Mouse (Mus musculus): ENCODE data around the gene Sec14l5.

GRCm38 (mm10) chr16:5184956-5185355, 38.0 kb downstream of the Sec14l5 start:
- TF ChIP-seq CTCF (IDR thresholded peaks at IDR 0.05; ENCODE audit: borderline replicate concordance, insufficient read depth, low read depth, low read length), result no peak
- no peak for TF ChIP-seq POLR2A (IDR thresholded peaks at IDR 0.05; ENCODE audit: borderline replicate concordance, insufficient read depth, low read length)
